Mouse (Mus musculus) heart, postnatal 0 days (tissue): Measurements from ENCODE around the gene Asprv1. TPM values are rescaled to one million over a fixed set of nuclear protein-coding genes. Genes with fewer than 3 reads are reported as not detected.

ENCODE experiments used
- ATAC-seq: fragments of 200-750 bp; cut with Nextera tagmentation; 2 replicates; pipeline ENCODE4 v1.8.0; 2017; ENCODE audit warnings: low read depth, moderate number of reproducible peaks, moderate library complexity; ENCODE audit not compliant: insufficient read depth
- DNase-seq: peaks from one replicate; pipeline ENCODE4 v3.0.0-alpha.2; 2016; ENCODE audit warnings: low spot score
- H3K27ac ChIP-seq: fragments of 300-500 bp; sonication (generic); 2 replicates; pipeline ENCODE4 v1.5.1; 2014; ENCODE audit warnings: low read depth, mild to moderate bottlenecking
- H3K27me3 ChIP-seq: fragments of 300-500 bp; sonication (generic); 2 replicates; pipeline ENCODE4 v1.6.1; 2014; ENCODE audit warnings: low read length, mixed read lengths; ENCODE audit not compliant: control insufficient read depth, insufficient read depth
- H3K36me3 ChIP-seq: fragments of 300-500 bp; sonication (generic); replicated peaks from 2 replicates; pipeline ENCODE4 v1.6.1; 2014; ENCODE audit warnings: low read length, mixed read lengths; ENCODE audit not compliant: control insufficient read depth, insufficient read depth
- H3K4me1 ChIP-seq: fragments of 300-500 bp; sonication (generic); 2 replicates; pipeline ENCODE4 v1.6.1; 2014; ENCODE audit warnings: antibody characterized with exemption; ENCODE audit not compliant: control insufficient read depth, insufficient read depth
- H3K4me2 ChIP-seq: fragments of 300-500 bp; sonication (generic); 2 replicates; pipeline ENCODE4 v1.6.1; 2014; ENCODE audit warnings: low read depth, mild to moderate bottlenecking, low read length, moderate library complexity
- H3K4me3 ChIP-seq: fragments of 300-500 bp; sonication (generic); 2 replicates; pipeline ENCODE4 v1.5.1; 2014; ENCODE audit warnings: low read depth, low read length
- H3K9ac ChIP-seq: fragments of 300-500 bp; sonication (generic); replicated peaks from 2 replicates; pipeline ENCODE4 v1.6.1; 2014; ENCODE audit warnings: low read depth, low read length, mixed read lengths
- H3K9me3 ChIP-seq: fragments of 300-500 bp; sonication (generic); replicated peaks from 2 replicates; pipeline ENCODE4 v1.6.1; 2016; ENCODE audit warnings: low read length; ENCODE audit not compliant: control insufficient read depth
- CTCF ChIP-seq: IDR thresholded peaks from 2 replicates; pipeline ENCODE4 v1.5.1; 2016; ENCODE audit warnings: antibody characterized with exemption, control low read depth, low read depth
- EP300 ChIP-seq: IDR thresholded peaks from 2 replicates; pipeline ENCODE4 v1.6.1; 2016; ENCODE audit warnings: antibody characterized with exemption, low read depth
- WGBS: fragments of 180-500 bp; shearing (Covaris S2); extraction: QIAGEN DNeasy Blood & Tissue Kit; methylation state at CpG from one replicate; pipeline ENCODE4 v1.1.7; 2014; 5-methylcytosine and 5-hydroxymethylcytosine counted together
- polyA plus RNA-seq: library from polyadenylated mRNA; unstranded; fragments of >200 nt; fragmentation: Nextera tagmentation; extraction: Ambion mirVana; gene quantifications from 2 replicates; pipeline ENCODE4 v1.2.1, GENCODE M21; 2015
- total RNA-seq: library from RNA; depleted of rRNA; stranded (reverse); fragments of >200 nt; gene quantifications from 2 replicates; pipeline ENCODE4 v1.2.3, GENCODE M21; 2014; ENCODE audit warnings: low replicate concordance

Asprv1 gene
- total and polyA plus RNA-seq, 2 experiments from 2014 or later: 0.36 to 0.38 TPM

GRCm38 (mm10) chr6:86615301-86615700 lies 12.7 kb upstream of the Asprv1 start:
- Histone ChIP-seq H3K9ac (no peak overlapping the region), H3K4me3 (no peak overlapping the region), H3K9me3 (no peaks in the 10 kb centered on the region), H3K27ac (no peak overlapping the region), H3K4me2 (no peak overlapping the region), H3K27me3 (no peaks in the 10 kb centered on the region), H3K4me1 (no peaks in the 10 kb centered on the region), H3K36me3 (no peaks in the 10 kb centered on the region)
- DNase-seq (no peak), ATAC-seq (no peak)
- TF ChIP-seq CTCF: no peak
- TF ChIP-seq EP300: no peak
- WGBS: 69% methylated on average over 4 of the region's 4 CpGs

GRCm38 (mm10) chr6:86623201-86623600 lies 4.8 kb upstream of the Asprv1 start:
- H3K27me3 ChIP-seq: no peaks in the 10 kb centered on the region
- no peaks in the 10 kb centered on the region for H3K9me3 ChIP-seq
- TF ChIP-seq CTCF (no peak), EP300 (no peak)
- 82% methylated on average over 4 of the region's 4 CpGs for WGBS
- H3K27ac ChIP-seq: no peak overlapping the region
- H3K4me3 ChIP-seq: no peak overlapping the region
- peaks cover 13% of the 10 kb centered on the region; the same call in 1 of the 2 replicates for H3K4me1 ChIP-seq
- H3K36me3 ChIP-seq: no peaks in the 10 kb centered on the region
- no peak for DNase-seq
- ATAC-seq: no peak
- H3K9ac ChIP-seq: no peak overlapping the region
- no peak overlapping the region for H3K4me2 ChIP-seq

- TF ChIP-seq EP300 (no peak), CTCF (no peak)
- peak overlapping the region; percentile 39 for H3K27ac ChIP-seq
- H3K27me3 ChIP-seq: no peaks in the 10 kb centered on the region
- no peak overlapping the region for H3K4me3 ChIP-seq
- ATAC-seq (peak; percentile 73), DNase-seq (peak; percentile 61)
- no peak overlapping the region for H3K4me2 ChIP-seq
- H3K36me3 ChIP-seq: no peaks in the 10 kb centered on the region
- H3K9ac ChIP-seq: no peak overlapping the region
- no peaks in the 10 kb centered on the region for H3K9me3 ChIP-seq
- WGBS: 38% methylated on average over 18 of the region's 18 CpGs
- H3K4me1 ChIP-seq: peaks cover 13% of the 10 kb centered on the region; the same call in 1 of the 2 replicates
Observed at GRCm38 (mm10) chr6:86624074-86625030, 3.6 kb upstream of the Asprv1 start.

- Histone ChIP-seq H3K36me3 (no peaks in the 10 kb centered on the region), H3K27me3 (no peaks in the 10 kb centered on the region), H3K27ac (no peak overlapping the region), H3K4me3 (no peak overlapping the region), H3K4me2 (no peak overlapping the region), H3K9ac (no peak overlapping the region), H3K4me1 (no peaks in the 10 kb centered on the region), H3K9me3 (no peaks in the 10 kb centered on the region)
- WGBS: 64% methylated on average over 3 of the region's 3 CpGs
- no peak for ATAC-seq
- no peak for DNase-seq
- TF ChIP-seq EP300: no peak
- TF ChIP-seq CTCF: no peak
Observed at GRCm38 (mm10) chr6:86630141-86630540, 2.2 kb downstream of the Asprv1 start.

GRCm38 (mm10) chr6:86636495-86636894 lies 8.5 kb downstream of the Asprv1 start:
- Histone ChIP-seq H3K9ac (no peak overlapping the region), H3K27ac (no peak overlapping the region), H3K4me1 (0 out of 2 replicates have a peak, but pooled peaks cover 3% of the 10 kb centered on the region), H3K9me3 (no peaks in the 10 kb centered on the region), H3K4me2 (no peak overlapping the region), H3K4me3 (no peak overlapping the region), H3K27me3 (no peaks in the 10 kb centered on the region), H3K36me3 (no peaks in the 10 kb centered on the region)
- DNase-seq (peak; percentile 46), ATAC-seq (peak; percentile 90)
- no peak for TF ChIP-seq CTCF
- TF ChIP-seq EP300: peak; percentile 34; the same call in 1 of the 2 replicates
- 19% methylated on average over 2 of the region's 2 CpGs for WGBS
